8 mouse cellular contexts compared by ENCODE assay signal in genomic region chr8:84600311-84600907, GRCm38 (mm10).
DNase-seq lines count a peak whose midpoint lies in the region; ATAC-seq and TF ChIP-seq lines count a peak whose summit lies in the region.

No protein-coding gene starts in this region.

- no peak overlapping the region for H3K9ac ChIP-seq in CH12.LX (ENCODE audit: insufficient read depth, low read depth)
- peak overlapping the region; percentile 49 for H3K9ac ChIP-seq in heart, embryonic 15.5 days
- no peak overlapping the region for H3K9ac ChIP-seq in liver, embryonic 14.5 days (replicated peaks)

- peak; percentile 41; the same call in 1 of the 2 replicates for ATAC-seq in heart, embryonic 15.5 days (replicated peaks; ENCODE audit: insufficient number of reproducible peaks, insufficient read depth, low FRiP score, low read depth)
- ATAC-seq in liver, embryonic 14.5 days (ENCODE audit: insufficient read depth), result no peak

- dilution Hi-C loops in CH12.LX (cut with MboI; ENCODE audit: extremely low pct_ligation_motif_present, extremely low pct_unique_long_range_greater_than_20kb, low sequenced_read_pairs), result no loop called here

- in situ Hi-C loops in CH12.LX (cut with MboI; ENCODE audit: low pct_ligation_motif_present, low pct_unique_long_range_greater_than_20kb, low sequenced_read_pairs), result no loop called here

- no peak for TF ChIP-seq RAD21 in CH12.LX (IDR thresholded peaks at IDR 0.05; ENCODE audit: low read depth, low read length)

- TF ChIP-seq CTCF in CH12.LX (conservative IDR thresholded peaks at IDR 0.05 in 1 of 2, IDR thresholded peaks at IDR 0.05 in 1 of 2; ENCODE audit: low read depth in 2 of 2, low read length in 2 of 2), result no peak
- no peak for TF ChIP-seq CTCF in liver, embryonic 14.5 days (IDR thresholded peaks at IDR 0.05; ENCODE audit: low read depth)

- H3K4me3 ChIP-seq in CH12.LX (replicated peaks in 1 of 3; ENCODE audit: low read depth in 2 of 3, low read length in 2 of 3, poor library complexity in 1 of 3), result peak overlapping the region in 1 of 3 experiments; percentile 61
- peak overlapping the region; percentile 46 for H3K4me3 ChIP-seq in heart, embryonic 15.5 days
- H3K4me3 ChIP-seq in liver, embryonic 14.5 days (ENCODE audit: insufficient read depth in 1 of 2, low read depth in 2 of 2, low read length in 2 of 2), result no peak overlapping the region

- peaks cover 44% of the 10 kb centered on the region for H3K27me3 ChIP-seq in CH12.LX (replicated peaks)
- 0 out of 2 replicates have a peak, but pooled peaks cover 2% of the 10 kb centered on the region for H3K27me3 ChIP-seq in heart, embryonic 15.5 days
- H3K27me3 ChIP-seq in liver, embryonic 14.5 days (ENCODE audit: control insufficient read depth, insufficient read depth, low read length), result peaks cover 32% of the 10 kb centered on the region

- TF ChIP-seq EP300 in CH12.LX (IDR thresholded peaks at IDR 0.05; ENCODE audit: low read length), result no peak
- no peak for TF ChIP-seq EP300 in liver, embryonic 14.5 days (IDR thresholded peaks at IDR 0.05; ENCODE audit: low read depth)

- peaks cover 9% of the 10 kb centered on the region for H3K9me3 ChIP-seq in CH12.LX (replicated peaks; ENCODE audit: low read length)
- H3K9me3 ChIP-seq in heart, embryonic 15.5 days (replicated peaks), result no peaks in the 10 kb centered on the region
- no peaks in the 10 kb centered on the region for H3K9me3 ChIP-seq in liver, embryonic 14.5 days (ENCODE audit: control insufficient read depth, low read length)

- H3K27ac ChIP-seq in CH12.LX (ENCODE audit: insufficient read depth, low read depth), result no peak overlapping the region
- peak overlapping the region; percentile 66 for H3K27ac ChIP-seq in heart, embryonic 15.5 days
- H3K27ac ChIP-seq in liver, embryonic 14.5 days, result no peak overlapping the region

- 13% methylated on average over 25 of the region's 26 CpGs for WGBS in heart, embryonic 15.5 days
- 17% methylated on average over 26 of the region's 26 CpGs for WGBS in liver, embryonic 14.5 days (ENCODE audit: insufficient replicate concordance)

- 0 out of 2 replicates have a peak overlapping the region, but pooled peaks have one; percentile 56 for H3K4me2 ChIP-seq in CH12.LX (ENCODE audit: insufficient read depth, low read depth, poor library complexity, severe bottlenecking)
- peak overlapping the region; percentile 68 for H3K4me2 ChIP-seq in heart, embryonic 15.5 days
- peak overlapping the region; percentile 11; the same call in 1 of the 2 replicates for H3K4me2 ChIP-seq in liver, embryonic 14.5 days (ENCODE audit: low read depth)

- no peak for TF ChIP-seq POLR2A in CH12.LX (IDR thresholded peaks at IDR 0.05; ENCODE audit: low read depth, low read length)

- peaks cover 0 to 10% of the 10 kb centered on the region in 2 experiments; a peak in 2 of 4 replicates for H3K4me1 ChIP-seq in CH12.LX (ENCODE audit: control insufficient read depth in 1 of 2, insufficient read depth in 2 of 2)
- peaks cover 26% of the 10 kb centered on the region for H3K4me1 ChIP-seq in heart, embryonic 15.5 days (replicated peaks)
- no peaks in the 10 kb centered on the region for H3K4me1 ChIP-seq in liver, embryonic 14.5 days (replicated peaks; ENCODE audit: control insufficient read depth in 2 of 2, insufficient read depth in 2 of 2, low read length in 1 of 2)

- DNase-seq in adrenal gland, postnatal 10 days, result peak; percentile 24
- DNase-seq in adrenal gland, adult 18-20 months (ENCODE audit: low spot score in 2 of 2), result no peak
- DNase-seq in CH12.LX (ENCODE audit: extremely low read depth), result no peak
- no peak for DNase-seq in liver, embryonic 14.5 days (ENCODE audit: low read depth in 3 of 3, low spot score in 3 of 3)
- no peak for DNase-seq in frontal cortex, postnatal 14 days (ENCODE audit: low spot score in 2 of 2)
- no peak for DNase-seq in cerebellum, adult 11 months
- DNase-seq in frontal cortex, postnatal 25 days (ENCODE audit: low spot score in 2 of 2), result no peak

- H3K36me3 ChIP-seq in CH12.LX (replicated peaks in 1 of 2; ENCODE audit: control insufficient read depth in 1 of 2, insufficient read depth in 1 of 2, low read length in 1 of 2), result peaks cover 0 to 33% of the 10 kb centered on the region in 2 experiments
- no peaks in the 10 kb centered on the region for H3K36me3 ChIP-seq in heart, embryonic 15.5 days
- no peaks in the 10 kb centered on the region for H3K36me3 ChIP-seq in liver, embryonic 14.5 days (replicated peaks; ENCODE audit: control insufficient read depth, insufficient read depth, low read depth)

- no peaks in the 10 kb centered on the region for H3K79me2 ChIP-seq in CH12.LX (replicated peaks; ENCODE audit: control insufficient read depth, extremely low read depth, insufficient read depth, poor library complexity, severe bottlenecking)

TF ChIP-seq in CH12.LX, 34 proteins besides CTCF, POLR2A, EP300 and RAD21:
- TF ChIP-seq JUND (conservative IDR thresholded peaks at IDR 0.05; ENCODE audit: low read depth, low read length), result no peak
- TF ChIP-seq ZNF384 (IDR thresholded peaks at IDR 0.05; ENCODE audit: low read depth, low read length), result no peak
- no peak for TF ChIP-seq KAT2A (IDR thresholded peaks at IDR 0.05; ENCODE audit: insufficient replicate concordance, low read length)
- TF ChIP-seq ETS1 (conservative IDR thresholded peaks at IDR 0.05; ENCODE audit: low read depth, low read length), result no peak
- no peak for TF ChIP-seq RCOR1 (conservative IDR thresholded peaks at IDR 0.05; ENCODE audit: low read depth, low read length)
- TF ChIP-seq ELF1 (IDR thresholded peaks at IDR 0.05; ENCODE audit: low read depth, low read length), result no peak
- TF ChIP-seq TCF12 (IDR thresholded peaks at IDR 0.05; ENCODE audit: low read depth, low read length), result no peak
- no peak for TF ChIP-seq MYC (IDR thresholded peaks at IDR 0.05; ENCODE audit: low read depth, low read length)
- no peak for TF ChIP-seq CHD1 (IDR thresholded peaks at IDR 0.05; ENCODE audit: low read depth, low read length)
- TF ChIP-seq ZKSCAN1 (IDR thresholded peaks at IDR 0.05; ENCODE audit: borderline replicate concordance, low read depth, low read length), result no peak
- TF ChIP-seq CHD2 (IDR thresholded peaks at IDR 0.05; ENCODE audit: low read length), result no peak
- no peak for TF ChIP-seq ZC3H11A (IDR thresholded peaks at IDR 0.05; ENCODE audit: low read depth, low read length)
- no peak for TF ChIP-seq USF2 (conservative IDR thresholded peaks at IDR 0.05; ENCODE audit: low read depth, low read length)
TF ChIP-seq in CH12.LX: peak in this region for 0.

Comparison
In these comparisons a context has a peak if more than half of its experiments do, and no peak if none do; other contexts are left out.
1. H3K4me2 ChIP-seq: peak in every context shown above with its lines; median percentile 68 in heart, embryonic 15.5 days; 56 in CH12.LX; 11 in liver, embryonic 14.5 days.